ENCODE assay signal across 9 mouse cellular contexts in the genomic region with DNA sequence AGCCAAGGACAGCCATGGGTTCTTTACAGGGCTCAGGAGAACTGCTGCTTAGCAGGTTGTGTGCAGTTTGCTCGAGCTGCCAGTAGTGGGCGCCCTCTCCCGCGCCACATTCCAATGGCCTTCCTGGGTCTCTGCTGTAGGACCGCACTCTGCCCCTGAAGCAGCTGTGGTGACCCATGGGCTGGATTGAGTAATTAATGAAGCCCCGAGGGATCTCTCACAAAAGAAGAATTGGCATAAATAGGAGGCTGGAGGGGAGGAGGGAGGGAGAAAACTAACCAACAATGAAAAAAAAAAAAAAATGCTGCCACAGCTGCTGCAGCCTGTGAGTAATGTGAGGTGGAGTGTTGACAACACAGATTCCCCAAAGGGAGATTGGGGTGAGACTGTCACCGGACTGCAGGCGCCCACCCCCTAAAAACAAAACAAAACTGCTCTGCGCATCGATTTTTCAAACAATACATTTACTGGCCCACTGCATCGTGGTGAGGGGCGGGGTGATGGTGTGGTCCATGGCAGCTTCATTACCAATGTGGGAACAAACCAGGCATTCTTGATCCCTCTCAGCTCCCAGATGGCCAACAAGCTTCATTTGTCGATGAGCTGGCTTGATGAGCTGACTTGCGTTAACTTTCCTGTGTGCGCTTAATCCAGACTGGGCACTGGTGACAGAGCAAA. TPM values are rescaled to one million over a fixed set of nuclear protein-coding genes. Genes with fewer than 3 reads are reported as not detected.
DNase-seq lines count a peak whose midpoint lies in the region; ATAC-seq and TF ChIP-seq lines count a peak whose summit lies in the region.
"Had no signal": no experiment of that assay in that cellular context is flagged by ENCODE, and none has a peak within 500 bp of the region (broad histone marks: within the 10 kb centered on the region; RNA-seq: fewer than 3 reads in every experiment).

No protein-coding gene starts in this region.

- no peaks in the 10 kb centered on the region for H3K36me3 ChIP-seq in embryonic facial prominence, embryonic 10.5 days (replicated peaks)
- no peaks in the 10 kb centered on the region for H3K36me3 ChIP-seq in lung, postnatal 0 days (ENCODE audit: insufficient read depth, low read length)
- H3K36me3 ChIP-seq: embryonic facial prominence, embryonic 13.5 days had no signal

- H3K9me3 ChIP-seq in embryonic facial prominence, embryonic 10.5 days, result no peaks in the 10 kb centered on the region
- no peaks in the 10 kb centered on the region for H3K9me3 ChIP-seq in lung, postnatal 0 days (ENCODE audit: low read length)
- H3K9me3 ChIP-seq: embryonic facial prominence, embryonic 13.5 days had no signal

- TF ChIP-seq EP300 in lung, postnatal 0 days (IDR thresholded peaks at IDR 0.05), result no peak

- DNase-seq in layer of hippocampus, adult 11-12 months (ENCODE audit: low spot score), result peak; percentile 31
- DNase-seq in layer of hippocampus, adult 9-10 months (ENCODE audit: low spot score), result no peak
- DNase-seq in R1 (ENCODE audit: low read depth, low spot score), result peak; percentile 71
- peak; percentile 69 for DNase-seq in embryonic facial prominence, embryonic 10.5 days (ENCODE audit: low spot score)
- peak; percentile 19 for DNase-seq in heart, postnatal 25 days (ENCODE audit: low spot score)
- peak; percentile 36 for DNase-seq in lung, postnatal 0 days (ENCODE audit: low spot score)
- peak; percentile 91 for DNase-seq in retina, postnatal 1 day
- DNase-seq in spleen, adult 18-20 months, result no peak

- no peak overlapping the region for H3K27ac ChIP-seq in embryonic facial prominence, embryonic 10.5 days (replicated peaks)
- H3K27ac ChIP-seq in lung, postnatal 0 days (ENCODE audit: low read length), result no peak overlapping the region
- H3K27ac ChIP-seq: embryonic facial prominence, embryonic 13.5 days had no signal

- TF ChIP-seq CTCF in lung, postnatal 0 days (IDR thresholded peaks at IDR 0.05), result peak; percentile 75

- 50% methylated on average over 15 of the region's 15 CpGs for WGBS in embryonic facial prominence, embryonic 10.5 days
- WGBS in lung, postnatal 0 days, result 52% methylated on average over 15 of the region's 15 CpGs

- no peak overlapping the region for H3K9ac ChIP-seq in lung, postnatal 0 days (replicated peaks; ENCODE audit: low read depth)
- H3K9ac ChIP-seq: embryonic facial prominence, embryonic 13.5 days had no signal

- H3K4me3 ChIP-seq in embryonic facial prominence, embryonic 10.5 days, result no peak overlapping the region
- H3K4me3 ChIP-seq in lung, postnatal 0 days (ENCODE audit: low read depth, low read length), result no peak overlapping the region
- H3K4me3 ChIP-seq: embryonic facial prominence, embryonic 13.5 days had no signal

- intact Hi-C loops in heart, postnatal 25 days (cut with DNase I), result no loop called here

- peak; percentile 25 for ATAC-seq in lung, postnatal 0 days

- H3K4me1 ChIP-seq in embryonic facial prominence, embryonic 10.5 days, result 0 out of 2 replicates have a peak, but pooled peaks cover 3% of the 10 kb centered on the region
- H3K4me1 ChIP-seq in lung, postnatal 0 days (ENCODE audit: insufficient read depth, low read depth, low read length), result no peaks in the 10 kb centered on the region
- H3K4me1 ChIP-seq: embryonic facial prominence, embryonic 13.5 days had no signal

- no peak overlapping the region for H3K4me2 ChIP-seq in lung, postnatal 0 days (replicated peaks; ENCODE audit: low read depth, low read length)
- H3K4me2 ChIP-seq: embryonic facial prominence, embryonic 13.5 days had no signal

- no peaks in the 10 kb centered on the region for H3K27me3 ChIP-seq in embryonic facial prominence, embryonic 10.5 days (replicated peaks; ENCODE audit: low read depth, poor library complexity, severe bottlenecking)
- H3K27me3 ChIP-seq in lung, postnatal 0 days (replicated peaks; ENCODE audit: insufficient read depth, low read length), result no peaks in the 10 kb centered on the region
- H3K27me3 ChIP-seq: embryonic facial prominence, embryonic 13.5 days had no signal

RNA-seq across cellular contexts. Expression of a gene that starts 25.8 kb away (rescaled TPM):
- polyA plus RNA-seq in embryonic facial prominence, embryonic 10.5 days (2016; fragmentation: Nextera tagmentation; extraction: Ambion mirVana), result 44.6 and 55.2 TPM in 2 replicates
- 10 to 100 TPM; 40.8 to 42.7 TPM for total RNA-seq in heart, postnatal 25 days (2021)
- polyA plus RNA-seq in lung, postnatal 0 days (2015; fragmentation: Nextera tagmentation; extraction: Ambion mirVana), result 184 and 297 TPM in 2 replicates

RNA-seq across cellular contexts. Expression of a gene that starts 46.8 kb away (rescaled TPM):
- polyA plus RNA-seq in embryonic facial prominence, embryonic 10.5 days (2016; fragmentation: Nextera tagmentation; extraction: Ambion mirVana), result not detected in 2 replicates
- total RNA-seq in heart, postnatal 25 days (2021), result not detected
- not detected in 2 replicates for polyA plus RNA-seq in lung, postnatal 0 days (2015; fragmentation: Nextera tagmentation; extraction: Ambion mirVana)
- polyA plus RNA-seq: embryonic facial prominence, embryonic 13.5 days had no signal

Comparison
In these comparisons a context has a peak if more than half of its experiments do, and no peak if none do; other contexts are left out.
1. DNase-seq: peak in layer of hippocampus, adult 11-12 months (single experiment), R1 (single experiment), embryonic facial prominence, embryonic 10.5 days (single experiment), heart, postnatal 25 days (single experiment), lung, postnatal 0 days (single experiment) and retina, postnatal 1 day (single experiment); none in layer of hippocampus, adult 9-10 months (single experiment) and spleen, adult 18-20 months (0 of 2).